Mouse (Mus musculus): ENCODE measurements around the gene Selenbp1.
"Not testable (repeated sequence)": the region's sequence is repeated elsewhere in the genome, so short reads cannot be mapped to it uniquely, and the experiment has no call there.

GRCm38 (mm10) chr3:94932279-94932678, 577 bp upstream of the Selenbp1 start:
- not testable (repeated sequence) for TF ChIP-seq GATA1 (IDR thresholded peaks at IDR 0.05; ENCODE audit: borderline replicate concordance, low read length); FLI1 (IDR thresholded peaks at IDR 0.05; ENCODE audit: low read length)

All from megakaryocyte, embryonic 14.5 days (primary cell).